Mouse (Mus musculus) bone marrow, adult 2 months (tissue): ENCODE results near the gene Dpagt1.

Experiments used
- CTCF ChIP-seq: fragments of 200-500 bp; IDR thresholded peaks from 2 replicates; pipeline ENCODE4 v1.5.1; 2011; ENCODE audit warnings: low read length, control low read depth; ENCODE audit not compliant: control insufficient read depth, insufficient read depth
- POLR2A ChIP-seq: fragments of 200-500 bp; IDR thresholded peaks from 2 replicates; pipeline ENCODE4 v1.6.1; 2011; ENCODE audit warnings: low read depth, mild to moderate bottlenecking, control low read depth, low read length, borderline replicate concordance; ENCODE audit not compliant: control insufficient read depth

- TF ChIP-seq CTCF = no peak
- TF ChIP-seq POLR2A = peak; percentile 46; the same call in 1 of the 2 replicates
These were observed 37.5 kb upstream of the Dpagt1 start, which contains the start of gene Abcg4 for GRCm38 (mm10) chr9:44288076-44288958.
